Mouse (Mus musculus) erythroblast, embryonic 14.5 days (primary cell): ENCODE results near the gene Tas2r119.

Experiments used
- GATA1 ChIP-seq: IDR thresholded peaks from 2 replicates; pipeline ENCODE4 v1.6.1; 2012; ENCODE audit warnings: low read length, inconsistent platforms, mixed read lengths
- TAL1 ChIP-seq: IDR thresholded peaks from 3 replicates; pipeline ENCODE4 v1.6.1; 2012; ENCODE audit warnings: low read length, inconsistent platforms, mixed read lengths

DNA sequence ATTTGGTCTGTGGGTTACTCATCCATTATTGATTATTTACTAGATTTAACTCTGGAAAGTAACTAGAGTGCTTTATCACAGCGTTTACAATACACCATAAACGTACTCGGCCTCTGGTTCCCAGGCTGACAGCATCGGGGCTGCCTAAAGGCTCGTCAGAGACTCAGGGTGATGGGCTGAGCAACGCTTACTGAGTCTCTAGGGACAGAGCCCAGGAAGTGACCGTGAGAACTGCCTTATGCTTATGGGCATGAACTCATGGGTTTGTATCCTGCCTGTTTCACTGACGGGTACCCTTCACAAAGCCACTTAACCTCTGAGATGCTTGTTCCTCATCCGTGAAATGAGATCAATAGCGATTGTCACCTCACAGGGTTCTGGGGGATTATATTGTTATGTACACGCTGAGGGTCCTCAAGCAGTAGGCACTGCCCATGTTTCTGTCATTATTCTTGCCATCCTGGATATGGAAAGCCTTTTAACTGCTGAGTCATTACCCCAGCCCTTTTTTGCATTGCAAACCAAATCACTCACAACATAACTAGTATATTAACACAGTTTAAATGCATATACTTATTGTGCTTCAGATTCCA is 23.1 kb upstream of the Tas2r119 start:
- TF ChIP-seq GATA1 (no peak), TAL1 (no peak)
